8 mouse cellular contexts compared by ENCODE assay signal in genomic region chr8:106511065-106511501, GRCm38 (mm10). TPM values are rescaled to one million over a fixed set of nuclear protein-coding genes. Genes with fewer than 3 reads are reported as not detected.
A peak's percentile ranks its signal among the peaks of the same experiment; 100 is the strongest.
DNase-seq lines count a peak whose midpoint lies in the region; ATAC-seq and TF ChIP-seq lines count a peak whose summit lies in the region.

No protein-coding gene starts in this region.

- no peak overlapping the region for H3K27ac ChIP-seq in forebrain, embryonic 16.5 days (ENCODE audit: low read length)
- H3K27ac ChIP-seq in limb, embryonic 14.5 days (replicated peaks; ENCODE audit: low read depth, low read length): peak overlapping the region; percentile 87
- no peak overlapping the region for H3K27ac ChIP-seq in olfactory bulb, adult 2 months (ENCODE audit: insufficient read depth, low read depth, low read length)

- no peak overlapping the region for H3K9ac ChIP-seq in forebrain, embryonic 16.5 days (replicated peaks; ENCODE audit: low read depth, low read length)
- H3K9ac ChIP-seq in limb, embryonic 14.5 days (ENCODE audit: low read depth, low read length, severe bottlenecking): peak overlapping the region; percentile 70

- H3K4me2 ChIP-seq in forebrain, embryonic 16.5 days (ENCODE audit: low read length): peak overlapping the region; percentile 53
- peak overlapping the region; percentile 90 for H3K4me2 ChIP-seq in limb, embryonic 14.5 days (replicated peaks; ENCODE audit: low read depth, low read length, severe bottlenecking)

- DNase-seq in lung, adult 2 months: no peak
- no peak for DNase-seq in lung, postnatal 25 days (ENCODE audit: low spot score)
- DNase-seq in limb, embryonic 14.5 days (ENCODE audit: low spot score): no peak
- no peak for DNase-seq in layer of hippocampus, postnatal 25 days (ENCODE audit: extremely low spot score in 1 of 2, low spot score in 1 of 2)
- no peak for DNase-seq in frontal cortex, postnatal 14 days (ENCODE audit: low spot score in 2 of 2)
- no peak for DNase-seq in left cerebral cortex, adult 18-20 months (ENCODE audit: low spot score in 2 of 2)

- no peak for ATAC-seq in forebrain, embryonic 16.5 days
- ATAC-seq in limb, embryonic 14.5 days (ENCODE audit: low FRiP score, low read depth): no peak; the same call in 1 of the 2 replicates

- H3K4me3 ChIP-seq in lung, adult 2 months (replicated peaks; ENCODE audit: extremely low read depth, low read depth, low read length): peak overlapping the region; percentile 17
- H3K4me3 ChIP-seq in forebrain, embryonic 16.5 days (replicated peaks; ENCODE audit: low read length): peak overlapping the region; percentile 34
- H3K4me3 ChIP-seq in limb, embryonic 14.5 days (replicated peaks; ENCODE audit: low read length): peak overlapping the region; percentile 55
- H3K4me3 ChIP-seq in olfactory bulb, adult 2 months (ENCODE audit: insufficient read depth, low read depth, low read length): peak overlapping the region; percentile 8

- WGBS in lung, adult 2 months: 1% methylated on average over 22 of the region's 22 CpGs
- WGBS in forebrain, embryonic 16.5 days: 1% methylated on average over 22 of the region's 22 CpGs
- 0% methylated on average over 22 of the region's 22 CpGs for WGBS in limb, embryonic 14.5 days
- WGBS in olfactory bulb, adult 2 months: 2% methylated on average over 22 of the region's 22 CpGs

- H3K9me3 ChIP-seq in forebrain, embryonic 16.5 days (ENCODE audit: control insufficient read depth, low read length): no peaks in the 10 kb centered on the region
- no peaks in the 10 kb centered on the region for H3K9me3 ChIP-seq in limb, embryonic 14.5 days (ENCODE audit: control insufficient read depth, low read length)

- H3K36me3 ChIP-seq in forebrain, embryonic 16.5 days (ENCODE audit: control insufficient read depth, insufficient read depth): no peaks in the 10 kb centered on the region
- H3K36me3 ChIP-seq in limb, embryonic 14.5 days (ENCODE audit: control insufficient read depth, insufficient read depth, low read length): no peaks in the 10 kb centered on the region

- H3K4me1 ChIP-seq in lung, adult 2 months (ENCODE audit: control insufficient read depth, insufficient read depth, low read length): peaks cover 11% of the 10 kb centered on the region
- peaks cover 29% of the 10 kb centered on the region for H3K4me1 ChIP-seq in forebrain, embryonic 16.5 days (replicated peaks; ENCODE audit: control insufficient read depth, insufficient read depth, low read length)
- H3K4me1 ChIP-seq in limb, embryonic 14.5 days (ENCODE audit: control insufficient read depth, insufficient read depth, low read length): peaks cover 44% of the 10 kb centered on the region
- peaks cover 21% of the 10 kb centered on the region for H3K4me1 ChIP-seq in olfactory bulb, adult 2 months (ENCODE audit: control insufficient read depth, insufficient read depth, low read length)

- H3K27me3 ChIP-seq in forebrain, embryonic 16.5 days (replicated peaks; ENCODE audit: control insufficient read depth, insufficient read depth, low read length): peaks cover 65% of the 10 kb centered on the region
- peaks cover 9% of the 10 kb centered on the region; the same call in 1 of the 2 replicates for H3K27me3 ChIP-seq in limb, embryonic 14.5 days (ENCODE audit: control insufficient read depth, insufficient read depth, low read length)

- TF ChIP-seq POLR2A in lung, adult 2 months (IDR thresholded peaks at IDR 0.05; ENCODE audit: borderline replicate concordance, extremely low read depth, low read depth, low read length): no peak
- TF ChIP-seq POLR2A in limb, embryonic 14.5 days (IDR thresholded peaks at IDR 0.05; ENCODE audit: borderline replicate concordance, extremely low read depth, insufficient read depth, insufficient read length): no peak
- TF ChIP-seq POLR2A in olfactory bulb, adult 2 months (IDR thresholded peaks at IDR 0.05; ENCODE audit: insufficient read depth, low read depth, low read length): no peak

- no peak for TF ChIP-seq CTCF in lung, adult 2 months (IDR thresholded peaks at IDR 0.05; ENCODE audit: insufficient read depth, low read length)
- TF ChIP-seq CTCF in olfactory bulb, adult 2 months (IDR thresholded peaks at IDR 0.05; ENCODE audit: insufficient read depth, low read depth, low read length): no peak

RNA-seq across cellular contexts. Expression of gene Cdh3, which starts 0.4 kb away (rescaled TPM):
- 1.3 and 2.0 TPM in 2 replicates for polyA plus RNA-seq in lung, adult 2 months (2012; rRNA removed)
- polyA plus RNA-seq in forebrain, embryonic 16.5 days (2015; fragmentation: Nextera tagmentation; extraction: Ambion mirVana): 0.91 and 1.2 TPM in 2 replicates
- polyA plus RNA-seq in limb, embryonic 14.5 days (2012; rRNA removed): 49.5 and 60.4 TPM in 2 replicates
- polyA plus RNA-seq in limb, embryonic 14.5 days (2014; fragmentation: Nextera tagmentation; extraction: Ambion mirVana): 23.0 and 25.0 TPM in 2 replicates
- polyA plus RNA-seq in olfactory bulb, adult 2 months (2012; ENCODE audit: insufficient read depth, insufficient read length, low replicate concordance, missing spikeins): not detected in 2 replicates
- under 1 TPM in 1 of 2 experiments, not detected in 1; 0.05 TPM for total RNA-seq in layer of hippocampus, postnatal 25 days (2021)
- under 1 TPM; 0.33 to 0.44 TPM for total RNA-seq in left cerebral cortex, adult 18-20 months (2021)

RNA-seq across cellular contexts. Expression of gene 6030452D12Rik, which starts 10.8 kb away (rescaled TPM):
- polyA plus RNA-seq in lung, adult 2 months (2012; rRNA removed): not detected in 2 replicates
- polyA plus RNA-seq in forebrain, embryonic 16.5 days (2015; fragmentation: Nextera tagmentation; extraction: Ambion mirVana): not detected in 2 replicates
- polyA plus RNA-seq in limb, embryonic 14.5 days (2012; rRNA removed): not detected in 2 replicates
- not detected in 2 replicates for polyA plus RNA-seq in limb, embryonic 14.5 days (2014; fragmentation: Nextera tagmentation; extraction: Ambion mirVana)
- polyA plus RNA-seq in olfactory bulb, adult 2 months (2012; ENCODE audit: insufficient read depth, insufficient read length, low replicate concordance, missing spikeins): not detected in 2 replicates
- total RNA-seq in layer of hippocampus, postnatal 25 days (2021): not detected
- not detected for total RNA-seq in left cerebral cortex, adult 18-20 months (2021)
